Mouse (Mus musculus): ENCODE measurements at regions not wholly inside any gene's neighbourhood (a gene's known extent, or its start where the extent isn't known, plus 50 kb on each side); places are given as distances from the start of the nearest gene placed in this dataset.

- no peaks in the 10 kb centered on the region for H3K36me3 ChIP-seq (ENCODE audit: control insufficient read depth, insufficient read depth, low read length)
- TF ChIP-seq POLR2A (IDR thresholded peaks at IDR 0.05; ENCODE audit: borderline replicate concordance, extremely low read depth, insufficient read depth, insufficient read length): no peak
- H3K4me3 ChIP-seq (replicated peaks; ENCODE audit: low read length): no peak overlapping the region
- no peaks in the 10 kb centered on the region for H3K27me3 ChIP-seq (ENCODE audit: control insufficient read depth, insufficient read depth, low read length)
- 63% methylated on average over 2 of the region's 2 CpGs for WGBS
- no peak overlapping the region for H3K27ac ChIP-seq (replicated peaks; ENCODE audit: low read depth, low read length)
- H3K4me1 ChIP-seq (ENCODE audit: control insufficient read depth, insufficient read depth, low read length): no peaks in the 10 kb centered on the region
- DNase-seq (ENCODE audit: low spot score) (no peak), ATAC-seq (ENCODE audit: low FRiP score, low read depth) (no peak)
- no peaks in the 10 kb centered on the region for H3K9me3 ChIP-seq (ENCODE audit: control insufficient read depth, low read length)
- H3K9ac ChIP-seq (ENCODE audit: low read depth, low read length, severe bottlenecking): no peak overlapping the region
- H3K4me2 ChIP-seq (replicated peaks; ENCODE audit: low read depth, low read length, severe bottlenecking): no peak overlapping the region
These were observed 1058.9 kb upstream of the Map3k7 start for GRCm38 (mm10) chr4:30904966-30905365.

GRCm38 (mm10) chr4:30922944-30923343 lies 1041.0 kb upstream of the Map3k7 start:
- Histone ChIP-seq H3K4me3 (replicated peaks; ENCODE audit: low read length) (no peak overlapping the region), H3K36me3 (ENCODE audit: control insufficient read depth, insufficient read depth, low read length) (no peaks in the 10 kb centered on the region), H3K27me3 (ENCODE audit: control insufficient read depth, insufficient read depth, low read length) (no peaks in the 10 kb centered on the region), H3K9ac (ENCODE audit: low read depth, low read length, severe bottlenecking) (no peak overlapping the region), H3K4me2 (replicated peaks; ENCODE audit: low read depth, low read length, severe bottlenecking) (no peak overlapping the region), H3K27ac (replicated peaks; ENCODE audit: low read depth, low read length) (no peak overlapping the region), H3K9me3 (ENCODE audit: control insufficient read depth, low read length) (no peaks in the 10 kb centered on the region), H3K4me1 (ENCODE audit: control insufficient read depth, insufficient read depth, low read length) (no peaks in the 10 kb centered on the region)
- no peak for TF ChIP-seq POLR2A (IDR thresholded peaks at IDR 0.05; ENCODE audit: borderline replicate concordance, extremely low read depth, insufficient read depth, insufficient read length)
- no peak for ATAC-seq (ENCODE audit: low FRiP score, low read depth)
- no peak for DNase-seq (ENCODE audit: low spot score)
- 78% methylated on average over 4 of the region's 4 CpGs for WGBS

GRCm38 (mm10) chr4:30932358-30932757 lies 1031.5 kb upstream of the Map3k7 start:
- Histone ChIP-seq H3K27me3 (ENCODE audit: control insufficient read depth, insufficient read depth, low read length) (no peaks in the 10 kb centered on the region), H3K36me3 (ENCODE audit: control insufficient read depth, insufficient read depth, low read length) (no peaks in the 10 kb centered on the region), H3K9ac (ENCODE audit: low read depth, low read length, severe bottlenecking) (no peak overlapping the region), H3K27ac (replicated peaks; ENCODE audit: low read depth, low read length) (no peak overlapping the region), H3K9me3 (ENCODE audit: control insufficient read depth, low read length) (no peaks in the 10 kb centered on the region), H3K4me1 (ENCODE audit: control insufficient read depth, insufficient read depth, low read length) (no peaks in the 10 kb centered on the region), H3K4me3 (replicated peaks; ENCODE audit: low read length) (no peak overlapping the region), H3K4me2 (replicated peaks; ENCODE audit: low read depth, low read length, severe bottlenecking) (no peak overlapping the region)
- no peak for DNase-seq (ENCODE audit: low spot score)
- no peak for TF ChIP-seq POLR2A (IDR thresholded peaks at IDR 0.05; ENCODE audit: borderline replicate concordance, extremely low read depth, insufficient read depth, insufficient read length)
- 46% methylated on average over 3 of the region's 3 CpGs for WGBS
- no peak for ATAC-seq (ENCODE audit: low FRiP score, low read depth)

GRCm38 (mm10) chr4:30933030-30933987 lies 1030.6 kb upstream of the Map3k7 start:
- ATAC-seq (ENCODE audit: low FRiP score, low read depth) (no peak), DNase-seq (ENCODE audit: low spot score) (no peak)
- Histone ChIP-seq H3K27ac (replicated peaks; ENCODE audit: low read depth, low read length) (no peak overlapping the region), H3K27me3 (ENCODE audit: control insufficient read depth, insufficient read depth, low read length) (no peaks in the 10 kb centered on the region), H3K4me1 (ENCODE audit: control insufficient read depth, insufficient read depth, low read length) (no peaks in the 10 kb centered on the region), H3K4me3 (replicated peaks; ENCODE audit: low read length) (no peak overlapping the region), H3K9me3 (ENCODE audit: control insufficient read depth, low read length) (no peaks in the 10 kb centered on the region), H3K36me3 (ENCODE audit: control insufficient read depth, insufficient read depth, low read length) (no peaks in the 10 kb centered on the region), H3K9ac (ENCODE audit: low read depth, low read length, severe bottlenecking) (no peak overlapping the region), H3K4me2 (replicated peaks; ENCODE audit: low read depth, low read length, severe bottlenecking) (no peak overlapping the region)
- TF ChIP-seq POLR2A (IDR thresholded peaks at IDR 0.05; ENCODE audit: borderline replicate concordance, extremely low read depth, insufficient read depth, insufficient read length): no peak
- 84% methylated on average over 5 of the region's 5 CpGs for WGBS

GRCm38 (mm10) chr4:30983611-30984010 lies 980.3 kb upstream of the Map3k7 start:
- H3K36me3 ChIP-seq (ENCODE audit: control insufficient read depth, insufficient read depth, low read length): no peaks in the 10 kb centered on the region
- no peak overlapping the region for H3K27ac ChIP-seq (replicated peaks; ENCODE audit: low read depth, low read length)
- no peak overlapping the region for H3K4me3 ChIP-seq (replicated peaks; ENCODE audit: low read length)
- DNase-seq (ENCODE audit: low spot score): no peak
- H3K9me3 ChIP-seq (ENCODE audit: control insufficient read depth, low read length): no peaks in the 10 kb centered on the region
- TF ChIP-seq POLR2A (IDR thresholded peaks at IDR 0.05; ENCODE audit: borderline replicate concordance, extremely low read depth, insufficient read depth, insufficient read length): no peak
- H3K4me2 ChIP-seq (replicated peaks; ENCODE audit: low read depth, low read length, severe bottlenecking): no peak overlapping the region
- 72% methylated on average over 4 of the region's 4 CpGs for WGBS
- no peak overlapping the region for H3K9ac ChIP-seq (ENCODE audit: low read depth, low read length, severe bottlenecking)
- no peak for ATAC-seq (ENCODE audit: low FRiP score, low read depth)
- H3K4me1 ChIP-seq (ENCODE audit: control insufficient read depth, insufficient read depth, low read length): no peaks in the 10 kb centered on the region
- no peaks in the 10 kb centered on the region for H3K27me3 ChIP-seq (ENCODE audit: control insufficient read depth, insufficient read depth, low read length)
